Mouse (Mus musculus) embryonic fibroblast, embryonic 13.5 days (primary cell): Measurements from ENCODE around the gene Pde10a.

Experiments used
- CTCF ChIP-seq: IDR thresholded peaks from 2 replicates; pipeline ENCODE4 v1.5.1; 2011; ENCODE audit warnings: mild to moderate bottlenecking, control low read depth, low read length, moderate library complexity, borderline replicate concordance; ENCODE audit not compliant: insufficient read depth
- POLR2A ChIP-seq: IDR thresholded peaks from 2 replicates; pipeline ENCODE4 v1.6.1; 2011; ENCODE audit warnings: low read depth, mild to moderate bottlenecking, control low read depth, low read length, moderate library complexity

GRCm38 (mm10) chr17:8777710-8778109 is 252.5 kb downstream of the Pde10a start:
- no peak for TF ChIP-seq CTCF
- no peak for TF ChIP-seq POLR2A
